Mouse (Mus musculus) NIH3T3 (cell line): ENCODE data around the gene Kcnip1.
A peak's percentile ranks its signal among the peaks of the same experiment; 100 is the strongest.

Experiments
- DNase-seq: peaks from one replicate; pipeline ENCODE4 v3.0.0-alpha.2; 2012; ENCODE audit warnings: low read depth

The Kcnip1 gene

DNA sequence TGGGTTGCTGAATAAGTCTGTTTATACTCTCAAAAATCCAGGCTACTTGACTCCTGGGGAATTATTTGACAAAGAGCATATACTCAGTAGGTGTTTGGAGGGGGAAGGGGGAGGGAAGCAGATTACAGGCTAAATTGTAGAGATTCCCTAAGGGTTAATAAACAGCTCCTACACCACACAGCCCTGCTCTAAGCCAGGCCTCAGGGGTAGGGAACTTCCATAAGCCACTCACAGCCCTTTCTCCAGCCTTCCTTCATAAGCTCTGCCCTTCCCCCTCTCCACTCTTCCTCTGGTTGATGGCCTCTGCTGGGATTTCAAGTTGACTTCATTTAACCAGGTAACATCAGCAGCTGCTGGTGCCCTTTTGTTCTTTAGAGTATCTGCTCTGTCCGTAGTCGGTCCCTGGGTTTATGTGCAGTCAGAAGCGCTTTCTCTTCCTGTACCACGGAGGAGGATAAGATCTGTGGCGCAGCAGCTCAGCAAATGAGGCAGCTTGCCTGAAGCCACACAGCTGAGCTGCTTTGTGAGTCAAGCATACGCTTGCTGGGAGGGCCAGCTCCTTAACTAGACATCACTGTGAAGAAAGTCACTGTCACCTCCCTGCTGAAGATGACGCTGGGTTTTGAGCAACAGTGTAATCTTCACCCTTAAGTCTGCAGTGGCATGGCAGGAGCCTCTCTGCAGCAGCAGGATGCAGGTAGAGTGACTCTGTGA, 54.2 kb downstream of the Kcnip1 start:
- no peak for DNase-seq

- no peak for DNase-seq
Observed at GRCm38 (mm10) chr11:33937641-33938040, 55.3 kb downstream of the Kcnip1 start.

- DNase-seq: no peak
Observed at GRCm38 (mm10) chr11:33934286-33934685, 58.7 kb downstream of the Kcnip1 start.

GRCm38 (mm10) chr11:33932386-33933111, 60.4 kb downstream of the Kcnip1 start:
- no peak for DNase-seq

DNA sequence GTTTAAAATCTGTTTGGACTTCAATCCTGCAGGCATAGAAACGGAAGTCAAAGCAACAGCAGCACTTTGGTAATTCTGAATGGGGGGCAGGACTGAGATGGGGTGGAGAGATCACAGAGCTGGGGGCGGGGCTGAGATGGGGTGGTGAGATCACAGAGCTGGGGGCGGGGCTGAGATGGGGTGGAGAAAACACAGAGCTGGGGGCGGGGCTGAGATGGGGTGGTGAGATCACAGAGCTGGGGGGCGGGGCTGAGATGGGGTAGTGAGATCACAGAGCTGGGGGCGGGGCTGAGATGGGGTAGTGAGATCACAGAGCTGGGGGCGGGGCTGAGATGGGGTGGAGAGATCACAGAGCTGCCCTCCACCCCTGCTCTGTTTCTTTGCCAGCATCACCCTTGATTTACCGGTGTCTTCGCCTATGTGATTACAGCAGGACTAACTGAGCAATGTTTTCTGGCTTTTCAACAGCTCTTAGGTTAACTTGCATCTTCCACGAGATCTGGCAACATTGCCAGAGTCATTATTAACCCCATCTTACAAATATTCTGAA, 61.0 kb downstream of the Kcnip1 start:
- no peak for DNase-seq

DNA sequence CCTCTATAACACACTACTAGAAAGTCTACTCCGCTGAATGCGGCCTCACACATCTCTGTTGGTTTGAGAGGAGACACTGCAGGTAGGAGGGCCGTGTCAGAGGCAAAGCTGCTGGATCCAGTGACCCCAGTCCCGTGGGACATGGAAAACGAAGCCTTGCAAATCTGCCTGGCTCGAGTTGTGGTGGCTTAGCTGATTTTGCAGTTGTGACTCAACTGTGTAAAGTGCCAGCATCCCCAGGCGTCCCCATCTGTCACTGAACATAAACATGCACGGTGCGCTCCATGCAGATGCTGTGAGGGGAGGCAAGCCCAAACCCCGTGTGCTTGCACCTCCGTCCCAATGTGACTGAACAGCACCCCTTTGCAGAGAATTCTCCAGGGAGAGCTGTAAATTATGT, 63.5 kb downstream of the Kcnip1 start:
- DNase-seq: no peak

- peak; percentile 16 for DNase-seq
Observed at GRCm38 (mm10) chr11:33928658-33929057, 64.3 kb downstream of the Kcnip1 start.

DNA sequence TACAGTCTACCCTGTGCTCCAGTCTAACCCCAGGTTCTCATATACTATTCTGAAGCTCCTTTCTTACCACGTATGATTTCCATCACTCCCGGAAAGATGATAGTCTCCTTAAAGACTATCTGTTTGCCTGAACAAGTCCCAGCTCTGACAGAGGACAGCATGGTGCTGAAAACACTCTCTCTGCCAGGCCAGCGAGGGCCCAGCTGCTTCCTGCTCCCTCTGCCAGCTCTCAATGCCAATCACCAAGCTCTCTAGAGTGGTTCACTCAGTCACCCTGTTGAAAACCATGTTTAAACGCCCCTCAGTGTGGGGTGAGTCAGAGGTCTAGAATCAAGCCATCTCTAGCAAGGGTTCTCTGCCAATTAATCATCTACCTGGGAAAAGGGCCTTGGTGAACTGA, 65.1 kb downstream of the Kcnip1 start:
- DNase-seq: no peak

GRCm38 (mm10) chr11:33927321-33927720, 65.6 kb downstream of the Kcnip1 start:
- no peak for DNase-seq

- DNase-seq: no peak
Observed at GRCm38 (mm10) chr11:33926551-33926950, 66.4 kb downstream of the Kcnip1 start.

DNA sequence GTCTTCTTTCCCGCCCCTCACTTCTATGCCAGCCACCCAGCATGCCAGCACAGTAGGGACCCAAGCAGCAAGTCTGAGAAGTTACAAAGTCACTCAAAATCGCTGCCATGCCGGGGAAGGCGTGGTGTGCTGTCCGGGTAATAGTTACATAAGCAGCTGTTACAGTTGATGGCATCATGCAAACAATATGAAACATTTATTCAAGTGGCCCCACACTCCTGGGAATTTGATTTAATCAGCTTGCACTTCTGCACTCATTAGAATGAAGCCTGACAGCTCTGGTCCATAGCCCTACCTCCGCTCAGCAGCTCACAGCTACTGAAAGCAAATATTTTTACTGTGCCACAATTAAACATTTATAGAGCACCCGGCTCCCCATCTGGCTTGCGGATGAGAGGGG, 67.2 kb downstream of the Kcnip1 start:
- DNase-seq: no peak

DNA sequence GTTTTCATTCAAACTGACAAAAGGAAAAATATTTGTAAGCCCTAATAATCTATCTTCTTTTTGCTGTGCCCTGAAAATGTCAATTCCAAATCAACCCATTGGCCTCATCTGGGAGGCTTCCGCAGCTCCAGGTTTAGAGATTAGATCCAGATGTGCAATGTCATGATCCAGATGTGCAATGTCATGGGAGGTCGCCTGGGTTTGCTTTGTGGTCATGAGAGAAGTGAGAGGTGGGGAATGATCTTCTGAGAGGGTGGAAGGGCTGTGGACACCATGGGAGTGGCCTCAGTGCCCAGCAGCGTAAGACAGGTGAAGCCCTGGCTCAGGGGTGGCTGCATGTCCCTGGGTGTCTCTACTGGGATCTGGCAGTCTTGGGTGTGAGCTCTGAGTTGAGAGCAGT, 69.9 kb downstream of the Kcnip1 start:
- DNase-seq: no peak

DNA sequence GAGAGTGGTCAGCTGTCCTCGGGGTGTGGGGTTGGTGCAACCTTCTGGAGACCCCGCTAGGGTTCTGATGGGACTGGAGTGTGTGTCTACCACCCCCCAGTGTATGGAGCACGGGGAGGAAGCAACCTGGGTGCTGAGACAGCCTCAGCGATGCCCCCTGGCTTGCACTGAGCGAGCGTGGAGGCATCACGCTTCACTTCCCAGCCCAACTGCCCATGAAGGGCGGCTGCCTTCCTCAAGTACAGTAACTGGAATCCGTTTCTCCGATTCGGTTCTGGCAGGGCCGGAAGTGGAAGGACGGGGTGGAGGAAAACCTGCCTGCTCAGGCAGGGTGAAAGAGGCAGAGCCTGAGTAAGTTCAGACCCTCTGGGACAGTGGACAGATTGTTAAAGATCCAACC, 71.5 kb downstream of the Kcnip1 start:
- DNase-seq: no peak

- no peak for DNase-seq
Observed at GRCm38 (mm10) chr11:33919826-33920225, 73.1 kb downstream of the Kcnip1 start.

GRCm38 (mm10) chr11:33918424-33918823, 74.5 kb downstream of the Kcnip1 start:
- DNase-seq: no peak

- peak; percentile 62 for DNase-seq
Observed at GRCm38 (mm10) chr11:33917574-33917973, 75.4 kb downstream of the Kcnip1 start.

- DNase-seq: no peak
Observed at GRCm38 (mm10) chr11:33914216-33914615, 78.7 kb downstream of the Kcnip1 start.

- no peak for DNase-seq
Observed at GRCm38 (mm10) chr11:33913061-33913460, 79.9 kb downstream of the Kcnip1 start.

GRCm38 (mm10) chr11:33912151-33912571, 80.8 kb downstream of the Kcnip1 start:
- DNase-seq: no peak

GRCm38 (mm10) chr11:33910982-33911381, 82.0 kb downstream of the Kcnip1 start:
- no peak for DNase-seq

DNA sequence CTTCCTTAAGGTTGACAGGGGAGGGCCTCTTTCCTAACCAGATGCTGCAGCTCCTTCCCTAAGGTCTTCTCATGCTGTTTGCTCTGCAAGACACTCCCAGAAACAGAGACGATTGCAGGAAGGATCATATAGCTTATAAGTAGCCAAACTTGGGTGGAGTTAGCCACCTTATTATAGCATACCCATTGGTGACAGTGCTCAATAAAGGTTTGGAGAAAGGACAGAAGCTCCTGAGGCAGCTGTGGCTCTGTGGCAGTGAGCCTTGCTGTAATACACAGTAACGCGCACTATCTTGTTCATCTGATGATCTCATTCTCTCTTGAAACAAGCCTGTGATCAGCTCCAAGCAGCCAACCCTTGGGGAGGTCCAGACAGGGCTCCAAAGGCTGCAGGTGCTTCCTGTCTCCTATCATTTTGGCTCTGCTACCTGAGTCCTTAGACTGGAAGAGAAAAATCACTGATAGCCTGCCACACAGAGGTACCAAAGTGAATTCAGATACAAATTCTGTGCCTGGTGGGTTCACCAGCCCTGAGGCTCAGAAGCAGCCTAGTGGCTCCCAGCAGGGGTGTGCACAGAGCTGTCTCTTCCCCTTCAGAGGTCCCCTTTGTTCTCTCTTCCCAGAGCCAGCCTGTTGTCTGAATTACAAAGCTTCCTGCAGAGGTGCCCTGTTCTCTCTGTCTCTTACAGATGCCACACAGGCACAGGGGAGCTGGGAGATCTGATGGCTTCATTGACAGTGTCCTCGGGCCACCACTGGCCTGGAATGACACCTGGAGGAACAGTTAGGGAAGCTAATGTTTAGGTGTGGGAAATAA, 84.4 kb downstream of the Kcnip1 start:
- DNase-seq: no peak

DNA sequence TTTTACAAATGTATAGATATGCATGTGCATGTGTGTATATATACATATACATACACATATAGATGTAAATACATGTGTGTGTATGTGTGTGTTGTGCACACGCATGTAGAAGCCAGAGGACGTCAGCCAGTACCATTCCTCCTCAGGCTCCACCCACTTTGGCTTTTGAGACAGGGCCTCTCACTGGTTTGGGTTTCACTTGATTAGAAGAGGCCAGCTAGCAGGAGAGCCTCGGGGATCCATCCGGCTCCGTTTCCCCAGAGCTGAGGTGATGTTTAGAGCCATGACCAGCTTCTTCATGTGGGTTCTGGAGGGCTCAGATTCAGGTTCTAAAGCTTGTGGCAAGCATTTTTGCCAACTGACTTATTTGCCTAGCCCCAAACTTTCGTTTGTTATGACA, 89.5 kb downstream of the Kcnip1 start:
- DNase-seq: no peak

DNA sequence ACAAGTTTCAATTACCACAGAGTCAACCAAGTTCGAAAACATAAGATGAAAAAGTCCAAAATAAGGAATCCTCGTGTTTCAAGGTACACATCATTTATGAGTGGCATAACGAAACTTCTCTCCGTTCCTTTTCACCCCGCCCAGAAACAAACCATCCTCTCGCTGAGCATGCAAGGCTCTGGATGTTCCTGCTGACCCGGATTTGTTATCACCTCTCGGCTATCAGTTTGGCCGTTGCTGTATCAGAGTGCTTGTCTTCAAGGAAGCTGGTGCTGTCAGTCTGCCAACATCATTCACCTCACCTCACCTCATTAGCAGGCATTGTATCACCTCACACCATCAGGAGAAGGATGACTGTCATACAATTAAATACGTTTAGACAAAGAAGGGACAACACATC, 90.6 kb downstream of the Kcnip1 start:
- no peak for DNase-seq
